Mouse (Mus musculus) E14TG2a.4 (cell line): ENCODE results near the gene Ttc28.
"Not testable (repeated sequence)": the region's sequence is repeated elsewhere in the genome, so short reads cannot be mapped to it uniquely, and the experiment has no call there.

Experiments used
- H3K27me3 ChIP-seq: 2 replicates; pipeline ENCODE4 v1.6.1; 2014; ENCODE audit warnings: low read length, control low read depth; ENCODE audit not compliant: insufficient read depth
- H3K36me3 ChIP-seq: 2 replicates; pipeline ENCODE4 v1.6.1; 2014; ENCODE audit warnings: low read length, control low read depth; ENCODE audit not compliant: insufficient read depth
- H3K4me1 ChIP-seq: replicated peaks from 2 replicates; pipeline ENCODE4 v1.6.1; 2014; ENCODE audit warnings: low read depth, low read length, control low read depth
- H3K4me3 ChIP-seq: replicated peaks from 2 replicates; pipeline ENCODE4 v1.5.1; 2014; ENCODE audit warnings: mild to moderate bottlenecking, low read length
- H3K9me3 ChIP-seq: 2 replicates; pipeline ENCODE4 v1.6.1; 2014; ENCODE audit warnings: low read length, control low read depth
- CTCF ChIP-seq: conservative IDR thresholded peaks from 2 replicates; pipeline ENCODE4 v1.5.1; 2014; ENCODE audit warnings: low read length
- NANOG ChIP-seq: IDR thresholded peaks from 2 replicates; pipeline ENCODE4 v1.6.1; 2014; ENCODE audit warnings: borderline replicate concordance, low read length, mixed read lengths
- POU5F1 ChIP-seq: IDR thresholded peaks from 2 replicates; pipeline ENCODE4 v1.6.1; 2014; ENCODE audit warnings: low read length, borderline replicate concordance

The Ttc28 gene

GRCm38 (mm10) chr5:111243447-111244040, 363.9 kb downstream of the Ttc28 start:
- no peak overlapping the region for H3K4me3 ChIP-seq
- no peaks in the 10 kb centered on the region for H3K36me3 ChIP-seq
- H3K4me1 ChIP-seq = peaks cover 7% of the 10 kb centered on the region; the same call in 1 of the 2 replicates
- H3K27me3 ChIP-seq = peaks cover 9% of the 10 kb centered on the region; the same call in 1 of the 2 replicates
- H3K9me3 ChIP-seq = no peaks in the 10 kb centered on the region
- TF ChIP-seq NANOG (no peak), POU5F1 (no peak)

- H3K9me3 ChIP-seq = no peaks in the 10 kb centered on the region
- H3K4me3 ChIP-seq = no peak overlapping the region
- TF ChIP-seq CTCF = no peak
- no peak for TF ChIP-seq NANOG
- no peak for TF ChIP-seq POU5F1
- H3K4me1 ChIP-seq = peaks cover 6% of the 10 kb centered on the region; the same call in 1 of the 2 replicates
- H3K27me3 ChIP-seq = peaks cover 9% of the 10 kb centered on the region; the same call in 1 of the 2 replicates
- H3K36me3 ChIP-seq = no peaks in the 10 kb centered on the region
Measured at GRCm38 (mm10) chr5:111244061-111244460, 364.5 kb downstream of the Ttc28 start.

- no peaks in the 10 kb centered on the region for H3K9me3 ChIP-seq
- no peak for TF ChIP-seq CTCF
- no peak for TF ChIP-seq POU5F1
- H3K27me3 ChIP-seq = peaks cover 6% of the 10 kb centered on the region; the same call in 1 of the 2 replicates
- H3K36me3 ChIP-seq = no peaks in the 10 kb centered on the region
- H3K4me3 ChIP-seq = no peak overlapping the region
- peaks cover 6% of the 10 kb centered on the region; the same call in 1 of the 2 replicates for H3K4me1 ChIP-seq
Measured at GRCm38 (mm10) chr5:111247571-111248265, 368.1 kb downstream of the Ttc28 start.

- TF ChIP-seq NANOG = no peak
- TF ChIP-seq CTCF = no peak
- TF ChIP-seq POU5F1 = no peak
- Histone ChIP-seq H3K9me3 (no peaks in the 10 kb centered on the region), H3K4me1 (peaks cover 22% of the 10 kb centered on the region), H3K4me3 (no peak overlapping the region), H3K36me3 (no peaks in the 10 kb centered on the region), H3K27me3 (peaks cover 31% of the 10 kb centered on the region)
Measured at GRCm38 (mm10) chr5:111252147-111252546, 372.5 kb downstream of the Ttc28 start.

GRCm38 (mm10) chr5:111254362-111254761, 374.8 kb downstream of the Ttc28 start:
- Histone ChIP-seq H3K4me3 (peak overlapping the region; percentile 14; the same call in 1 of the 2 replicates), H3K4me1 (peaks cover 36% of the 10 kb centered on the region), H3K9me3 (no peaks in the 10 kb centered on the region), H3K27me3 (peaks cover 35% of the 10 kb centered on the region), H3K36me3 (no peaks in the 10 kb centered on the region)
- no peak for TF ChIP-seq CTCF
- TF ChIP-seq NANOG = no peak
- TF ChIP-seq POU5F1 = no peak

GRCm38 (mm10) chr5:111254781-111255180, 375.2 kb downstream of the Ttc28 start:
- Histone ChIP-seq H3K4me1 (peaks cover 36% of the 10 kb centered on the region), H3K9me3 (no peaks in the 10 kb centered on the region), H3K27me3 (peaks cover 35% of the 10 kb centered on the region), H3K4me3 (peak overlapping the region; percentile 14), H3K36me3 (no peaks in the 10 kb centered on the region)
- TF ChIP-seq POU5F1 (no peak), NANOG (no peak), CTCF (no peak)

- no peak overlapping the region for H3K4me3 ChIP-seq
- peaks cover 35% of the 10 kb centered on the region for H3K27me3 ChIP-seq
- no peak for TF ChIP-seq NANOG
- TF ChIP-seq CTCF = no peak
- TF ChIP-seq POU5F1 = no peak
- H3K4me1 ChIP-seq = peaks cover 39% of the 10 kb centered on the region
- no peaks in the 10 kb centered on the region for H3K9me3 ChIP-seq
- H3K36me3 ChIP-seq = no peaks in the 10 kb centered on the region
Measured at GRCm38 (mm10) chr5:111256181-111256580, 376.6 kb downstream of the Ttc28 start.

GRCm38 (mm10) chr5:111257127-111257526, 377.5 kb downstream of the Ttc28 start:
- no peak for TF ChIP-seq POU5F1
- peak; percentile 58 for TF ChIP-seq CTCF
- TF ChIP-seq NANOG = no peak
- no peaks in the 10 kb centered on the region for H3K36me3 ChIP-seq
- H3K27me3 ChIP-seq = peaks cover 38% of the 10 kb centered on the region

GRCm38 (mm10) chr5:111261162-111261561, 381.6 kb downstream of the Ttc28 start:
- Histone ChIP-seq H3K4me1 (peaks cover 17% of the 10 kb centered on the region; the same call in 1 of the 2 replicates), H3K27me3 (peaks cover 22% of the 10 kb centered on the region; the same call in 1 of the 2 replicates)
- H3K4me3 ChIP-seq, H3K36me3 ChIP-seq, H3K9me3 ChIP-seq: not testable (repeated sequence)

More at GRCm38 (mm10) chr5:111257127-111257526, 377.5 kb downstream of the Ttc28 start:
- Histone ChIP-seq H3K4me1 (peaks cover 35% of the 10 kb centered on the region), H3K9me3 (no peaks in the 10 kb centered on the region), H3K4me3 (no peak overlapping the region)
